Mouse (Mus musculus) gastrocnemius, postnatal 14 days (tissue): Measurements from ENCODE around the gene Srsf4. TPM values are rescaled to one million over a fixed set of nuclear protein-coding genes. Genes with fewer than 3 reads are reported as not detected.

Source experiments
- DNase-seq: peaks from one replicate; pipeline ENCODE4 v3.0.0; 2021; ENCODE audit warnings: mixed read lengths
- intact Hi-C: fragments of 180-260 bp; cut with DNase I; formaldehyde crosslinking; loops from one replicate; pipeline ENCODE4 v1.15.1; 2025; ENCODE audit warnings: low total_unique reads
- total RNA-seq, 2 experiments: library from RNA; stranded (reverse); gene quantifications; 2 replicates each; pipeline ENCODE4 v1.2.3; 2021

Gene Srsf4
- total RNA-seq, 2 experiments from 2014 or later: 29.6 to 41.4 TPM

DNA sequence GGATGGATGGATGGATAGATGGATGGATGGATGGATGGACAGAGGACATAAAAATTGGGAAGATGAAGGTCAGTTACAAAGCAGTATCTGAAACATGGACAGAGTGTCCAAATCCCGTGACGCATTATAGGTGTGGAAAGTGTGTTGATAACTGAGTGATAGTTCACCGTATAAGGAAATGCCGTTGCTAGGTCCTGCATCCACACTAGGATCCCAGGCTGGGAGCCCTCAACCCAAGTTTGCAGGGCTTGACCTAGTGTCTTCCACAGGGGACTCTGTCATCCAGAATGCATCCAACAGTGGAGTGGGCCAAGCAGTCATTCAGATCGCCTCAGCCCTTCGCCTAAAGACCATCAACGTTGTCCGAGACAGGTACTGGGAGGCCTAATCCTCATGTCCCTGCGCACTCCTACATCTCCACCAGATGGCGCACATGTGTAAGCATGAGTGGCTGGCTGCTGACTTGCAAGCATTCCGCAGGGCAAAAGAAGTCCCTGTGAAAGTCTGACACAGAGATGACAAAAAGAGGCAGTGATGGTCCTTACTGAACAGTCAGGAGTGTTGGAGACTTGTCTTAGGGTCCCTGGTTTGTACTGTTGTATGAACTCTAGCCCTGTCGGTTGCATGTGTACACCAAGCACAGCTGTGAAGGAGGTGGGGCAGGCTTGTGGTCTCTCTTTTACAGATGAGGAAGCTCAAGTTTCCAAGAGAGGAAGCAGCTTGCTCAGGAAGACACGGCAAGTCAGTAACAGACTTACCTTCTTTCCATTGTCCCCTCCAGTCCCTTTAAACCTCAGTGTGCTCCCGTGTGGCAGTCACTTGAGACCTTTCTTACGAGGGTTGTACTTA lies 12.7 kb upstream of the Srsf4 start:
- DNase-seq: peak; percentile 80
- intact Hi-C loops: loop anchor here (5.0 kb wide), 2 partner anchors 107 to 217 kb away; partner anchors contain the start of gene Epb41

DNA sequence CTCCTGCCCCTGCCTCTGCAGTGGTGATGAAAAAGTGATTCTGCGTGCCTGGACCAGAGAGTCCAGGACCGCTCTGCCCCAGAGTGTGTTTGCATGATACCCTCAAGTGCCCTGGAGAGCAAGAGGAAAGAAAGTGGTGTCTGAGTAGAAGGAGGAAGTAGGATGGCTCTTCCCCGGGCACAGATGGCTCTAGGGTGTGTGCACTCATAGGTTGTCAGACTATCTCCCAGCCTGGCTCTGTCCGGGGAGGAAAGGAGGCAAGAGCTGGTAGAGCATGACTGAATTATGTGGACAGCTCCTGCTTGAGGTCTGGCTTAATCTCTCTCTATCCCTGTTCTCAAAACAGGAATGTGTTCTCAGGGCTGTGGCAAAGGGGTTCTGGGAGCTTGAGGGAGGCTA lies 12.1 kb upstream of the Srsf4 start:
- no peak for DNase-seq
- intact Hi-C loops: loop anchor here (5.0 kb wide), 2 partner anchors 106 to 216 kb away; partner anchors contain the start of gene Epb41

DNA sequence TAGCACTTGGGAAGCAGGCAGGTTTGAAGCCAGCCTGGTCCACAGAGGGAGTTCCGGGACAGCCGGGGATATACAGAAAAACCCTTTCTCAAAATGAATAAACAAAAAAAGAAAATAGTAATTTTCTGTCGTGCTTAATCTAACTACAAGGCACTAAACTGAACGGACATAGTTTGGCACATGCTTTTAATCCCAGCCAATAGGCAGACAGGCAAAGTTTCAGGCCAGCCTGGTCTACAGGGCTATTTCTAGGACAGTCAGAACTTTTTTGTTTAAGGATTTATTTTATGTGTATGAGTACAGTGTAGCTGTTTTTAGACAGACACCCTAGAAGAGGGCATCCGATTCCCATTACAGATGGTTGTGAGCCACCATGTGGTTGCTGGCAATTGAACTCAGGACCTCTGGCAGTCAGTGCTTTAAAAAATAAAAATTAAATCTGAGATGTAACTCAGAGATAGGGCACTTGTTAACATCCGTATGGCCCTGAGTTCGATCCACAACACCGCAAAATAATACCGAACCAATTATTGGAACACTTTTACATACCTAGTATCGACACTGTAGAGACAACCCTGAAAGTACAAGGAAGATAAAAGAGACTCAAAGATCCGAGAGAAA lies 635 bp upstream of the Srsf4 start:
- intact Hi-C loops: no loop called here
- no peak for DNase-seq

DNA sequence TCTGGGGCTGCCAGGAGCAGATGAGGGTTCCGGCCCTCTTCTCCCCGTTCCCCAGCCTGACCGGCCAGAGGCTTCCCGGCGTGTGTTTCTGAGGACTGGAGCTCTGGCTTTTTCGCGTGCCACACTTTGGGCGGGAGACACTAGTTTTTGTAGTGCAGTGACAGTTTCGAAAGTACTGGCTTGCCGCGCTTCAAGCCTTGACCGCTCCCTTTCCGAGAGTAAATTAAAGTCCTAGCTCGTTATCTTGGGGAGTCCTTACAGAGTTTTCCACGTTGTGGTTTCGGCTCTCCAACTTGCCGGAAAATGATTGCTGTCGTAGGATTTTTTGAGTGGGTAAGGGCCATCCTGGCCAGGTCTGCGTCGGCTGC lies 736 bp downstream of the Srsf4 start:
- intact Hi-C loops: no loop called here
- no peak for DNase-seq

DNA sequence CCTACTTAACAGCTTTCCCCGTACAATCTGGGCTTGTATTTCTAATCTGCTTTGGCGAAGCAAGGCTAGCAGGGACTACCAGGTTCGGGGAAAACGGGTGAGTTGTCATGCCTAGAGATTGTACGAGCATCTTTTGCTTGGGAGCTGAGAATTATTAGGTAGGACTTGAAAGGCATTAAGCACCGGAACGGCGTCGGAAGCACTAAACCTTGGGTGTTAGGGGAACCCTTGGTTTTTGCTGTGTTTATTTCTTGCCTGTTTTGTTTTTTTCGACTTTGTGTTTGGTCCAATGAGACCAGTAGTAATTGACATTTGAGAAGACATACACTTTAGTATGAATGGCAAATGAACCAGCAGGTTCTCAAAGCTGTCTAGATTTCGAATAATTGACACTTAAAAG lies 1.1 kb downstream of the Srsf4 start:
- intact Hi-C loops: no loop called here
- no peak for DNase-seq

DNA sequence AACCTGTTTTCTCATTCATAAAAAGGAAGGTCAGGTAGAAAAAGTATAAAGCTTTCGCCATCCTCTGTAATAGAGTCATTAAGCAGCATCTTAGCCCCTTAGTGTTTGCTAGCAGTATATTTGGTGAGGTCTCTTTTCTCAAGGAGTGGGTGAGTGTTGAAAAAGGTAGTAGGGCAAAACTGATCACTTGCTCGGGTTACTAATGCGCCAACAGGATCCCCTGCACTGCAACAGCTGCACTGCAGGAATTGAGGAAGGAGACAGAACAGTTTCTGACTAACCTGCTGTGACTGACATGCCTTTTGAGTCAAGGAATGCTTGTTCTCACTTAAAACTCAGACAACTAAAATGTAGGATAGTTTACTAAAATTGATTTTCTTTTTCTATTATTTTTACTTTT lies 1.8 kb downstream of the Srsf4 start:
- intact Hi-C loops: no loop called here
- no peak for DNase-seq

DNA sequence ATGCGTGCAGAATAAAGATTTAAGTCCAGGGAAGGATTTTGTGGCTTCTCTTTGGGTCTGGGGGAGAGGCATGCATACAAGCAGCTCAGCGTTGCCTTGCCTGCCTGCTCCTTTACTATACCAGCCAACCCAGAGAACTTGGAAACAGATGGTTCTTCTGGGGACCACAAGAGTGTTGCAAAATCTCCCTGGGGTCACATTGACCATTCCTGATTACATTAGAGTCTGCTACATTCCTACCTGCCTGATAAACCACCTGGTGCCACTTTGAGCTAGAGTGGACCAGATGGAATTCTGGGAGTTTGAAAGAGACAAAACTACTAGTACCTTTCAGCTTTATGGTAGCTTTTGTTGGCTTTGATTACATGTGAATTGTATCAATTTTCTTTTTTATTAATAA lies 3.4 kb downstream of the Srsf4 start:
- DNase-seq: no peak
- intact Hi-C loops: no loop called here

DNA sequence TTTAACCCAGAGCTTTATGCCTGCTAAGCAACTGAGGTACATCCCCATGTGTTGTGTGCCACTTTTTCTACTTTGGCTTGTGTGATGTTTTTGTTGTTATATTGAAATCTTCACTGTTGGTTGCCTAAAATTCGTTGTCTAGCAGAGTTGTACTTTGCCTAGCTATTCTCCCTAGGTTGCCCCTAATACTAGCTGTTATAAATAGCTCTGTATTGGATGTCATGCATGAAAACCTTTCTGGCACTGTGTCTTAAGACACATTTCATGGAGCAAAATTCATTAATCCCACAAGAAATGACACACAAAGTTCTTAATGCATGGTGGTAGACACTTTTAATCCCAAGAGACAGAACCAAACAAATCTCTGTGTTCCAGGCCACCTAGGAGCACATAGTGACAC lies 6.3 kb downstream of the Srsf4 start:
- DNase-seq: no peak
- intact Hi-C loops: no loop called here

DNA sequence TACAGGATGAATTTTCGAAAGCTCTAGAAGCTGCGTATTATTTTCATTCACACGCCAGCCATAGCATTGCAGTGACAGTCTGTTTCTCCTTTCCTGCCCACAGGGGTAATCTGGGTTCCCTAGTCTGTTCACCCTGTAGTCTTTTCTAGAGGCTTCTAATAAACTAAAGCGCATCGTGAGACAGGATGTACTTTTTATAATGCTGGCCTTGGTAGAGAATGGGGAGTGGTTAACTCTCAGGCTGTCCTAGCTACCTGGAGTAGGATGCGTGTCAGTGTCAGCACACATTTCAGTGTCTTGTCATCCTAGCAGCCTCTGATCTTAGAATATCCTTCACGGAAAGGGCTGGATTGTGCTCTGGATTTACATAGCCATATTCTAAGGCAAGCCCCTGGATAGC lies 7.9 kb downstream of the Srsf4 start:
- intact Hi-C loops: no loop called here
- DNase-seq: no peak

DNA sequence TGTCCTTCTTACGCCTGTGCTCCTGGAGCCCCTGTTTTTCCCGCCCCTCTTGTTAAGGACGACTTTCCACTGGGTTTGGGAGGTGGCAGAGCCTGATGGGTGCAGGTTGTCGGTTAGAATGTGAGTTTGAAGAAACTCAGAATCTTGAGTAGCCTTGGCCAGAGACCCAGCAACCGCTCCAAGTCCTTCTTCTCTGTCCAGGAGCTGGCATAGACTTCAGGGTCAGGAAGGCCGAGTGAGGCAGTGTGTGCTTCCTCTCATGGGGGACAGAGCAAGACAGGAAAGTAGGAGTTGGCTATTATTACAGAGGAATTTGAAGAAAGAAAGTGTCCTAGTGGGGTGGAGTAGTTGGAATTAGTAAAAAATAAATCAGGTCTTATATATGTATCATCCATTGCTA lies 10.2 kb downstream of the Srsf4 start:
- intact Hi-C loops: no loop called here
- DNase-seq: no peak

DNA sequence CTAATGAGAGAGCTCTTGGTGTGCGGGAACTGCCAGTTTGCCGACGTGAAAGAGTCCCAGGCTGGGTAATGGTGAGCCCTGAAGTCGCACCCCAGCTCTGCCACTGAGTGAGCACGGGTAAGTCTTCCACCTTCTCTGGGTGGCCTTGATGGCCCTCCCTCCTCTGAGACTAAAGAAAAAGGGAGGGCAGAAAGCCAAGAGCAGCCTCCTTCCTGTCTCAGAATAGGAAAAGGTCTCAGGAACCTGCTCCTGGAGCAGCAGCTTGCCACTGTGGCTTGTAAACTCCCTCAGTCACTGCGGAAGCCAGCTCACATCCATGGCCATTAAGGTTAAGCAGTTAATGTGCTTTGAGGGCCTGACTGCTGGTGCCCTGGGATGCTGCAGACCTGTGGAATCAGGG lies 12.0 kb downstream of the Srsf4 start:
- intact Hi-C loops: no loop called here
- no peak for DNase-seq

DNA sequence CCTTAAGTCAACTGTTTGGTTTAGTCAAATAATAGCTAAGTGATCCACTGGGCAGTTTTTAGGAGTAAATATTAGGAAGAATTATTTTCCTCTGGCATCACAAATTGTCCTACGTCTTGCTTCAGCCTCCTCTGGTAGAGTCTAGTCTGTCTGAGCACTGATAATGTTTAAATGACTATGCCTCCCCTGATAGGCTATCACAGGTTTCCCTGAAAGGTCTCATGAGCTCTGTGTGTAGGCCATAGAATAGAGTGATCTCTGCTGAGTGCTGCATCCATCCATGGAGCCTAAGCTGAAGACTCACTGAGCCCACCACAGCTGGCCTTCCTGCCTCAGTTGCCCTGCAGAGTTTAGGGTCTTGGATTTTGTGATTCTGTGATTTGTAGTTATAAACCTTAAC lies 15.1 kb downstream of the Srsf4 start:
- DNase-seq: no peak
- intact Hi-C loops: no loop called here

DNA sequence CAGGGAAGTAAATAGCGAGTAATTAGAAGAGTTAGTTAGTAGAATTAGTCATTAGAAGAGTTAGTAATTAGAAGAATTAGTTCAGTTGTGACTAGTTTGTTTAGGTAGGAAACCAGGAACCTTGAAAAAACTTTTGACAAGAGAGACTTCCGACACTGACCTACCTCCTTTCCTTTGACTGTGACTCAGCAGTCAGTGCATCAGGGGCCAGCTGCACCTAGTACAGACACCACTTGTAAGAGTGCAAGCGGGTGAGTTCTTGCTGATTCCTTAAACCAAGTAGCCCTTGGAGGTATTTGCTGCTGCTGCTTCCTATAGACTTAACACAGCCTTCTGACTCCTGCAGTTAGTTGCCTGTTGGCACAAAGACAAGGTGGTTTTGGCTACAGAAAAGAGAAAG lies 17.3 kb downstream of the Srsf4 start:
- intact Hi-C loops: no loop called here
- DNase-seq: no peak

DNA sequence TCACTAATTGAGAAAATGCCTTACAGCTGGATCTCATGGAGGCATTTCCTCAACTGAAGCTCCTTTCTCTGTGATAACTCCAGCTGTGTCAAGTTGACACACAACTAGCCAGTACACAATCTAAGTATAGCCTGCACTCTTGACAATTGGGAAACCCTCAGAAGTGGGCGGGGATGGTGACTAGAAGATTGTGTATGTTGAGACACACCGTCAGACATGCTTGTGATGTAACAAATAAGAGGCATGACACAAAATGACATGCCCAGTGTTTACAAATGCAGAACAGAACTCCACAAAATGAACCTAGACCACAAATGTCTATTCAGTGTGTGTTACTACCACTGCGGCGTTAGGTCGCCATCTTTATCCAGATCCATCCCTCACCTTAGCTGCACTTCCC lies 23.7 kb downstream of the Srsf4 start:
- intact Hi-C loops: no loop called here
- no peak for DNase-seq

DNA sequence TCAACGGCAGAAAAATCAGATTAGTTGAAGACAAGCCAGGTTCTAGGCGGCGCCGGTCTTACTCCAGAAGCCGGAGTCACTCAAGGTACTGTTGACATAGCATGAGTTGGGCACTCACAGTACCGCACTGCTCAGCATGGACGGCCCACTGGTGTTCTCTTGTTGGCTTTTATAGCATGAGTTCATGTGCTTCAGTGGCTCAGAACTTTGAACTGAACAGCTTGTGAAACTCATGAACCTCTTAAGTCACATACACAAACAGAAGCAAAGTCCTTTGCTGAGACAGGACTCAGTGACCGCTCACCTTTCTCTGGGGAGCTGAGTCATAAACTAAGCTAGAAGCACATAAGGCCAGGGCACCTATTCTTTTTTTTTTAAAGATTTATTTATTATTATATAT lies 24.4 kb downstream of the Srsf4 start:
- no peak for DNase-seq
- intact Hi-C loops: no loop called here

DNA sequence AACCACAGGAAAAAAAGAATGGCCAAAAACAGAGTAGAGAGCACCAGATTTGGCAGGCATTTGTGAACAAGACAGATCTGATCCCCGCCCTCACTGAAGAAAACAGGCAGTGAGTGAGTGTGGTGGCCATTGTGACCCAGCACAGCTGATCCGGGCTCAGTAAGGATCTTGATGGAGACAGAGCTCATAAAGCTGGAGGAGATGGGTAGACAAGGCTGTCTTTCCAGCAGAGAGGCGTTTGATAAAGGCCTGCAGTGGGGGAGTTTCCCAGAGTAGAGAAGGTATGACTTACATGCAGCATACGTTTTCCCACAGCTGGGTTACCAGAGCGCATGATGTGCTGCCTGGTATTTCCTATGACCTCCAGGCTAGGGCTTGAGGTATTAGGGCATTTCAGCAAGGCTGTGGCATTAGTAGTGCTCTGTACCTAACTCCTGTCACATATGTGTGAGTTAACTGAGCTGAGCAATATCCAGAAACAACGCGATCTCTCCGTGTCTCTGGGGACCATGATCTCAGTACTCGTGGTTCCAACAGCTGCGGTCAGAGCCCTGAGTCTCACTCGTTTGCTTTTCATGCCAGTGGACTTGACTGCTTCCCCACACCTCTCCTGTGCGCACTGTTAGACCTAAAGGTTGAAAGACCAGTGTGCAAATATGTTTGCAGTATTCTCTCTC lies 25.2 kb downstream of the Srsf4 start:
- peak; percentile 30 for DNase-seq
- intact Hi-C loops: no loop called here

DNA sequence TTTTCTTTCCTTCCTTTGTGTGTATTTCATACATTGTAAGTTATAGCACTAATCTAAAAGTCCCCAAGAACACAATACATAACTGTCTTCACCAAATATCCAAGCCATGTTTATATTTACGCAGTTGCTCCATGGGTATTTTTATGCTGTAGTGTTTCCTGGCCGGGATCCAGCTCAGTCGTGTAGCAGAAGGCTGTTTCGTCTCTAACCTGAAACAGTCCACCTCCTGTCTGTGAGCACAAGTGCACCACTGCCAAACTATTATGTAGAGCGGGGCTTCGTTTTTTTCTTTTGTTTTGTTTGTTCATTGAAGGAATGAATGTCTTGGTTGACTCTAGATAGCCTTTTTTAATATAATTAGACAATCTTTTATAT lies 25.8 kb downstream of the Srsf4 start:
- intact Hi-C loops: no loop called here
- no peak for DNase-seq

DNA sequence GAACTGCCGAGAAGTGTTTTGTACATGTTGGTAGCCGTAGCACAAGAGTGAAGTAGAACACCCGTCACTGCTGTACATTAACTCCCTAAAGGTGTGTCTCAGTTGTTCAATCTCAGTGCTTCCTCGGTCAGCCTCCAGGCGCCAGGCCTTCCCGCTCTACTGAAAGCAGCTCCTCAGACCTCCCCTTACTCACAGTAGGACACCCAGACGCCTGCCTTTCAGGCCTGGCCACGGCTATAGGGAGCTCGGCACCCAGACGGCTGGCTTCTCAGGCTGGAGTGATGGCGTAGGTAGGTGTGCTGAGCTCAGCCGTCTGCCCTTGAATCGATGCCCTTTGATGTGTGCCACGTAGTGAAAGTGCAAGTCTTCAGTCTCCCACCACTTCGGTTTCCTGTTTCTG lies 27.7 kb downstream of the Srsf4 start:
- DNase-seq: no peak
- intact Hi-C loops: no loop called here

DNA sequence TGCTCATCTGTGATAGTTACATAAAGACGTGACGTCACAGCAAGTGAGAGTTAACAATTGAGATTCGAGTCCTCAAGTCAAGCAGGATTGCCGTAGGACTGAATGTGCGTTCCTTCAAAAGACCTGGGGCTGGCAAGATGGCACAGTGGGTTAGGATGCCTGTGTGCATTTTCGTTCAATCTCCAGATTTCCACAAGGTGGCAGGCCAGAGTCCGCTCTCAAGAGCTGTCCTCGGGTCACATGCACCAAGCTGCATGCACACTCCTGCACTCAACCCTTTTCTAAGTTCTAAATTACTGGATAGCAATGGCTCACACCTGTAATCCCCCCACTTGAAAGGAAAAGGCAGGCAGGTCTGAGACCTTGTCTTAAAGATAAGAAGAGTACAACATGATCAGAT lies 31.1 kb downstream of the Srsf4 start:
- intact Hi-C loops: no loop called here
- peak; percentile 35 for DNase-seq

DNA sequence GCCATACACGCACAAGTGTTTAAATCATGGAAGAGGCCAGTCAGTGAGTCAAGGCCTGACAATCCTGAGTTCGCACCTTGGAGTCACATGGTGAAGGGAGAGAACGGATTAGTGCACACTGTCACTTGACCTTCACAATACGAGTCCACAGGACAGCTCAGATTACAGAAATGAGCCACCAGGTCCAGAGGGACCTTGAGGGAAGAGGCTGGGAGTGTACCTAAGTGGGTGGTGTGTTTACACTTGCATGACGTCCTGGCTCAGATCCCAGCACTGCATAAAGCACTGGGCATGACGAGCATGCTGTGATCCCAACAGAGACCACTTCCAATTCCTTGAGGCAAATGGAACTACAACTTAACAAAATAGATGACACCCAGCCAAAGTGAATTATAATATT lies 33.0 kb downstream of the Srsf4 start:
- DNase-seq: no peak
- intact Hi-C loops: no loop called here

DNA sequence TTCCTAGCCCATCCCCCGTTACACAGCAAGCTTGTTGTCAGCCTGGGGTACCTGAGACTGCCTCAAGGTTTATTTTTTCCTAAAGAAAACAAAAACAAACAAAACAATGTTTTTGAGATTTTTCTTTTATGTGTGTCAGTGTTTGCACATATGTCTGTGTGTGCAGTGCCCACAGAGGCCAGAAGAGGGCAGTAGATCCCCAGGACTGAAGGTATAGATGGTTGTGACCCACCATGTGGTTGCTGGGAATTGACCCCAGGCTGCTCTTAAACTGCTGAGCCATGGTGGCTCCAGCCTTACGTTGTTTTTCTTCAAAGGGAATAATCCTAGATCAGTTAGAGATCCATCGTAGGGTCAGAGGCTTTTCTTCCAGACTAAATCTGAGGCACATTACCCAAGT lies 34.5 kb downstream of the Srsf4 start:
- no peak for DNase-seq
- intact Hi-C loops: no loop called here
